ENCODE assay signal across 31 mouse cellular contexts in the genomic region with DNA sequence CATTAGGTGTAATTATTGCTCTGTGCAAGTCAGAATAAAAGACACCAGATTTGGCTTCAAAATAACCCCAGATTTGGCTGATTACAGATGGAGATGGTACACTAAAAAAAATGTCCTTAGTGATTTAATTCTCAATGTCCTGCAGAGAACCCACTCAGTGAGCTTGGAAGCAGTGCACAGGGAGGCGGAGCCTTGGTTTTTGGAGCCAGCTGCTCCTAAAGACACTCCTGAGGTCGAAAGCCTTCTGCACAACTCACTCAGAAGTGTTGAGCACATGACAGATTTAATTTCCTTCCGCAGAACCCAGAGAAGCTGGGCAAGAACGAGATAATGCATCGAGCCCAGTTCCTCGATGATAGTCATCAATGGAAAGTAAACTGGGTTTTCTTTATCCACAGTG.
DNase-seq lines count a peak whose midpoint lies in the region; ATAC-seq lines count a peak whose summit lies in the region.
"Had no signal": no experiment of that assay in that cellular context is flagged by ENCODE, and none has a peak within 500 bp of the region (broad histone marks: within the 10 kb centered on the region; RNA-seq: fewer than 3 reads in every experiment).

No protein-coding gene starts in this region.

- H3K4me2 ChIP-seq in lung, embryonic 16.5 days (ENCODE audit: low read depth, low read length): no peak overlapping the region
- no peak overlapping the region for H3K4me2 ChIP-seq in limb, embryonic 12.5 days
- H3K4me2 ChIP-seq: forebrain, embryonic 15.5 days; heart, embryonic 11.5 days; hindbrain, embryonic 12.5 days; intestine, embryonic 15.5 days; lung, embryonic 14.5 days; midbrain, embryonic 11.5 days; neural tube, embryonic 12.5 days; stomach, embryonic 15.5 days had no signal

- peak; percentile 23 for DNase-seq in gastrocnemius, postnatal 25 days
- DNase-seq in gastrocnemius, postnatal 10 days: no peak
- DNase-seq in lung, postnatal 14 days: no peak
- DNase-seq in midbrain, embryonic 10.5 days (ENCODE audit: low spot score): no peak
- DNase-seq in Muller cell, postnatal 12 days (ENCODE audit: inconsistent ontology term): no peak
- DNase-seq: adrenal gland, postnatal 10 days; cerebellum, adult 9-10 months; cerebellum, postnatal 36 days; heart, postnatal 36 days; kidney, adult 2 months; kidney, postnatal 36 days; liver; lung, embryonic 14.5 days; retina, postnatal 1 day; right cerebral cortex, postnatal 25 days had no signal

- no peak overlapping the region for H3K27ac ChIP-seq in lung, embryonic 16.5 days (ENCODE audit: low read length)
- H3K27ac ChIP-seq in limb, embryonic 12.5 days: peak overlapping the region; percentile 64
- no peak overlapping the region for H3K27ac ChIP-seq in midbrain, embryonic 10.5 days (replicated peaks)
- H3K27ac ChIP-seq: forebrain, embryonic 15.5 days; hindbrain, embryonic 12.5 days; hindbrain, postnatal 0 days; intestine, embryonic 15.5 days; liver, embryonic 14.5 days; neural tube, embryonic 12.5 days; stomach, embryonic 15.5 days had no signal

- ATAC-seq in lung, embryonic 16.5 days (ENCODE audit: low read depth): 0 out of 2 replicates have a peak, but pooled peaks have one; percentile 38
- no peak for ATAC-seq in limb, embryonic 12.5 days (ENCODE audit: insufficient number of reproducible peaks, insufficient read depth, low FRiP score, low TSS enrichment, low read depth)
- ATAC-seq in megakaryocyte-erythroid progenitor cell, adult 5-6 weeks (replicated peaks; ENCODE audit: low FRiP score, low TSS enrichment, poor library complexity, severe bottlenecking): no peak
- ATAC-seq: forebrain, embryonic 15.5 days; hindbrain, postnatal 0 days; intestine, embryonic 15.5 days; midbrain, embryonic 16.5 days; Patski had no signal

- H3K36me3 ChIP-seq in lung, embryonic 16.5 days (ENCODE audit: control insufficient read depth, insufficient read depth, low read length): peaks cover 4% of the 10 kb centered on the region
- H3K36me3 ChIP-seq in limb, embryonic 12.5 days: no peaks in the 10 kb centered on the region
- H3K36me3 ChIP-seq in midbrain, embryonic 10.5 days: no peaks in the 10 kb centered on the region
- H3K36me3 ChIP-seq: forebrain, embryonic 10.5 days; forebrain, embryonic 15.5 days; G1E; hindbrain, embryonic 12.5 days; intestine, embryonic 15.5 days; neural tube, embryonic 12.5 days; stomach, embryonic 15.5 days had no signal

- H3K4me1 ChIP-seq in lung, embryonic 16.5 days (replicated peaks; ENCODE audit: control insufficient read depth, insufficient read depth, low read length): peaks cover 7% of the 10 kb centered on the region; the same call in 1 of the 2 replicates
- H3K4me1 ChIP-seq in limb, embryonic 12.5 days (replicated peaks): peaks cover 35% of the 10 kb centered on the region
- no peaks in the 10 kb centered on the region for H3K4me1 ChIP-seq in midbrain, embryonic 10.5 days
- H3K4me1 ChIP-seq: hindbrain, embryonic 12.5 days; intestine, embryonic 15.5 days; neural tube, embryonic 12.5 days had no signal

- H3K9me3 ChIP-seq in lung, embryonic 16.5 days (ENCODE audit: control insufficient read depth, low read length): peaks cover 5% of the 10 kb centered on the region; the same call in 1 of the 2 replicates
- no peaks in the 10 kb centered on the region for H3K9me3 ChIP-seq in limb, embryonic 12.5 days
- H3K9me3 ChIP-seq in midbrain, embryonic 10.5 days (replicated peaks): no peaks in the 10 kb centered on the region
- H3K9me3 ChIP-seq: forebrain, embryonic 10.5 days; forebrain, embryonic 15.5 days; hindbrain, embryonic 12.5 days; intestine, embryonic 15.5 days; stomach, embryonic 15.5 days had no signal

- no peak overlapping the region for H3K4me3 ChIP-seq in lung, embryonic 16.5 days (ENCODE audit: low read length)
- H3K4me3 ChIP-seq in limb, embryonic 12.5 days (replicated peaks): no peak overlapping the region
- no peak overlapping the region for H3K4me3 ChIP-seq in midbrain, embryonic 10.5 days
- H3K4me3 ChIP-seq: forebrain, embryonic 10.5 days; forebrain, embryonic 15.5 days; hindbrain, embryonic 12.5 days; intestine, embryonic 15.5 days; neural tube, embryonic 12.5 days; stomach, embryonic 15.5 days had no signal

- H3K9ac ChIP-seq in lung, embryonic 16.5 days (ENCODE audit: low read length): no peak overlapping the region
- no peak overlapping the region for H3K9ac ChIP-seq in limb, embryonic 12.5 days (replicated peaks)
- H3K9ac ChIP-seq: forebrain, embryonic 15.5 days; hindbrain, embryonic 12.5 days; intestine, embryonic 15.5 days; liver, embryonic 14.5 days; lung, embryonic 14.5 days; neural tube, embryonic 12.5 days; stomach, embryonic 15.5 days had no signal

- whole genome bisulfite sequencing in lung, embryonic 16.5 days: 35% methylated on average over 6 of the region's 6 CpGs
- 48% methylated on average over 6 of the region's 6 CpGs for WGBS in limb, embryonic 12.5 days
- 82% methylated on average over 6 of the region's 6 CpGs for WGBS in midbrain, embryonic 10.5 days

- H3K27me3 ChIP-seq in lung, embryonic 16.5 days (ENCODE audit: control insufficient read depth, insufficient read depth, low read depth, low read length): no peaks in the 10 kb centered on the region
- H3K27me3 ChIP-seq in limb, embryonic 12.5 days: no peaks in the 10 kb centered on the region
- H3K27me3 ChIP-seq in midbrain, embryonic 10.5 days (ENCODE audit: low read depth, poor library complexity, severe bottlenecking): no peaks in the 10 kb centered on the region
- H3K27me3 ChIP-seq: forebrain, embryonic 15.5 days; hindbrain, embryonic 12.5 days; intestine, embryonic 15.5 days; neural tube, embryonic 12.5 days; Patski; stomach, embryonic 15.5 days had no signal
